Mouse (Mus musculus): ENCODE measurements around the gene Nanos2. TPM values are rescaled to one million over a fixed set of nuclear protein-coding genes. Genes with fewer than 3 reads are reported as not detected.

Nanos2 gene
- polyA plus RNA-seq, 1 experiment from 2014 or later = not detected

DNA sequence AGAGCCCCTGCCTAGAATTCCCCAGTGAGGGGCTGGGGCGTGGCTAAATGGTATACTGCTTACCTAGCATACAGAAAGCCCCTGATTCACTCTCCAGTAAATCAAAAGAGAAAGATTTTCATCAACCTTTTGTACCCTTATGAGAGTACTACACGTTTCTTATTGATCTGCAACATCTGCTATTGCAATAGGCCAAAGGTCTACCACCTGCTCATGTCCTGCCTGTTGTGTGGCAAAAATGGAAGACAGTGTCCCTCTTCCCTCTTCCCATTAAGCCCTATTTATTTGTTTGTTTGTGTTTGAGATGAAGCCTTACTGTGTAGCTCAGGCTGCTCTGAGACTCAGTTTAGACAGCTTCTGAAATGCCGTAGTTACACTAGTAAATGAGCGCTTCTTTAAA, 28.8 kb downstream of the Nanos2 start:
- H3K9me3 ChIP-seq (ENCODE audit: control insufficient read depth, low read length) = no peaks in the 10 kb centered on the region
- no peak overlapping the region for H3K9ac ChIP-seq (ENCODE audit: low read depth, low read length)
- no peaks in the 10 kb centered on the region for H3K36me3 ChIP-seq (ENCODE audit: control insufficient read depth, insufficient read depth, low read length)
- DNase-seq (ENCODE audit: low spot score) = no peak
- H3K27me3 ChIP-seq (replicated peaks; ENCODE audit: control insufficient read depth, insufficient read depth, low read length) = peaks cover 10% of the 10 kb centered on the region
- no peak overlapping the region for H3K4me2 ChIP-seq (ENCODE audit: low read depth, low read length)
- no peak for ATAC-seq (ENCODE audit: low read depth)
- no peak overlapping the region for H3K4me3 ChIP-seq (ENCODE audit: low read depth, low read length)
- 84% methylated on average over 4 of the region's 4 CpGs for WGBS
- no peak overlapping the region for H3K27ac ChIP-seq (replicated peaks; ENCODE audit: low read depth, low read length)
- peaks cover 11% of the 10 kb centered on the region for H3K4me1 ChIP-seq (ENCODE audit: control insufficient read depth, insufficient read depth, low read length)

DNA sequence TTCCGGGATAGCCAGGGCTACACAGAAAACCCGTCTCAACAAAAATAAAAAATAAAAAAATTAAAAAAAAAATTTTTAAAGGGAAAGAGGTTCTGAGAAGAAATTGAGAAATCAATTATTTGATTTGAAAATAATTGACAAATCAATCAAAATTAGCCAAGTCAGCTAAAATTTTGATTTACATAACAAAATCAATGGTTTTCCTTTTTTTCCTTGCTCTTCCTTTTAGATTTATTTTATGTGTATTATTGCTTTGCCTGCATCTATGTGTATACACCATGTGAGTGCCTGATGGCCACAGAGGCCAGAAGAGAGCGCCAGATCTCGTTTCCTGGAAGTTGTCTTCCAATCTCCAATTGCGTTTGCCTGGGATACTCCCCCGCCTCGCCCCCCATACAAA, 30.7 kb downstream of the Nanos2 start:
- ATAC-seq (ENCODE audit: low read depth) (no peak), DNase-seq (ENCODE audit: low spot score) (no peak)
- Histone ChIP-seq H3K9me3 (ENCODE audit: control insufficient read depth, low read length) (no peaks in the 10 kb centered on the region), H3K4me2 (ENCODE audit: low read depth, low read length) (no peak overlapping the region), H3K4me3 (ENCODE audit: low read depth, low read length) (no peak overlapping the region), H3K4me1 (ENCODE audit: control insufficient read depth, insufficient read depth, low read length) (no peaks in the 10 kb centered on the region), H3K27ac (replicated peaks; ENCODE audit: low read depth, low read length) (no peak overlapping the region), H3K9ac (ENCODE audit: low read depth, low read length) (no peak overlapping the region), H3K36me3 (ENCODE audit: control insufficient read depth, insufficient read depth, low read length) (no peaks in the 10 kb centered on the region), H3K27me3 (replicated peaks; ENCODE audit: control insufficient read depth, insufficient read depth, low read length) (peaks cover 28% of the 10 kb centered on the region)
- 88% methylated on average over 7 of the region's 7 CpGs for WGBS

DNA sequence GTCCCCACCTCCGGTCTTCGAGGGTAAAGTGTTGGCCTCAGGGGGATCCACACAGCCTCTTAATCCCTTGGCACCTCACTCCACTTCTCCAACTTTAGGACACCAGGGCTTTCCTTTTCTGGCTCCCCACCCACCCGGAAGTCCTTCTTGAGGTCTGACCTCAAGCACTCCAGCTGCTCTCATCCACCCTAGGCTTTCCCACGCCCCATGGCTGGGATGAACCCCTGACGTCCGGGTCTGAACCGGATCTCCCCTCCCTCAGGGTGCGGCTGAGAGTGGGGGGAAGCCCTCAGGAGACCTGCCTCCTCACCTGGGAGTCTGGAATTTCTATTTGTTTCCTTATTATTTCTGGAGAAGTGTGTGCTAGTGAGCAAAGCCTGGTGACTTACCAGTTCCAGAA, 33.8 kb downstream of the Nanos2 start:
- H3K4me1 ChIP-seq (ENCODE audit: control insufficient read depth, insufficient read depth, low read length) = peaks cover 11% of the 10 kb centered on the region; the same call in 1 of the 2 replicates
- 13% methylated on average over 8 of the region's 8 CpGs for whole genome bisulfite sequencing
- no peak for DNase-seq (ENCODE audit: low spot score)
- no peak overlapping the region for H3K9ac ChIP-seq (ENCODE audit: low read depth, low read length)
- ATAC-seq (ENCODE audit: low read depth) = no peak
- H3K27me3 ChIP-seq (replicated peaks; ENCODE audit: control insufficient read depth, insufficient read depth, low read length) = peaks cover 38% of the 10 kb centered on the region
- H3K36me3 ChIP-seq (ENCODE audit: control insufficient read depth, insufficient read depth, low read length) = no peaks in the 10 kb centered on the region
- H3K27ac ChIP-seq (replicated peaks; ENCODE audit: low read depth, low read length) = no peak overlapping the region
- H3K4me3 ChIP-seq (ENCODE audit: low read depth, low read length) = no peak overlapping the region
- no peaks in the 10 kb centered on the region for H3K9me3 ChIP-seq (ENCODE audit: control insufficient read depth, low read length)
- H3K4me2 ChIP-seq (ENCODE audit: low read depth, low read length) = no peak overlapping the region

DNA sequence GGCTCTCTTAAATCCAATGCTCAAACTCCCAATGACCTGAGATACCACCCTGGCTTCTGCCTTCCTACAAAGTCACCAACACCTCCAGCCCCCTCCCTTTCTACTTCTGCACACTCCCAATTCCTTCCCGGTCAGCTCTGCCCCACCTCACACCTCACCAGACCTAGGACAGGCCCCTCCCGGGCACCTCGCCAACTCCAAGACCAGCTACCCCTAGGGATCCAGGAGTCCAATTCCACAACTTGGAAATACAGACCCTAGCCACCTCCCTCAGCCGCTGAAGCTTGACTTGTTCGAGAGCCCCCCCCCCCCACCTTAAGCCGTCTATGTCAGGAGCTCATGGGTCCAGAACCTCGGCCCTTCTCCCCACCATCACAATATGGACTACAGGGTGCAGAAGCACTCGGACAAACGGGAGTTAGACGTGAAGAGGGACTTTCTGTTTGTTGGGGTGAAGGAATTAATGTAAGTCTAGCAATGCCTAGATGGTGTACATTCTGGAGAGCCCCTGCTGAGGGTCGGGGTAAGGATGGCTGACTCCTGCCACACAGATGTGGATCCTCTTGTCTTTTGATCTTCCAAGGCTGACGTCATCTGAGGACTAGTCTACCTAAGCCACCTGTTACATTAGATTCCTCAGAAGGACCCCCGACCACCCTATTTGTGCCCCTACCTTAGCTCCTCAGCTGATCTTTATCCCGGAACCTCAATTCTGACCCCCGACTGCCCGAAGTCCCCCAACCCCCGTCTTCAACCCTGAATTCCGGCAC, 35.2 kb downstream of the Nanos2 start:
- Histone ChIP-seq H3K27me3 (replicated peaks; ENCODE audit: control insufficient read depth, insufficient read depth, low read length) (peaks cover 38% of the 10 kb centered on the region), H3K9ac (ENCODE audit: low read depth, low read length) (0 out of 2 replicates have a peak overlapping the region, but pooled peaks have one; percentile 49), H3K9me3 (ENCODE audit: control insufficient read depth, low read length) (no peaks in the 10 kb centered on the region), H3K27ac (replicated peaks; ENCODE audit: low read depth, low read length) (no peak overlapping the region), H3K36me3 (ENCODE audit: control insufficient read depth, insufficient read depth, low read length) (no peaks in the 10 kb centered on the region), H3K4me2 (ENCODE audit: low read depth, low read length) (no peak overlapping the region), H3K4me1 (ENCODE audit: control insufficient read depth, insufficient read depth, low read length) (peaks cover 11% of the 10 kb centered on the region; the same call in 1 of the 2 replicates), H3K4me3 (ENCODE audit: low read depth, low read length) (peak overlapping the region; percentile 90; the same call in 1 of the 2 replicates)
- 54% methylated on average over 18 of the region's 18 CpGs for whole genome bisulfite sequencing
- ATAC-seq (ENCODE audit: low read depth) (no peak), DNase-seq (ENCODE audit: low spot score) (no peak)

DNA sequence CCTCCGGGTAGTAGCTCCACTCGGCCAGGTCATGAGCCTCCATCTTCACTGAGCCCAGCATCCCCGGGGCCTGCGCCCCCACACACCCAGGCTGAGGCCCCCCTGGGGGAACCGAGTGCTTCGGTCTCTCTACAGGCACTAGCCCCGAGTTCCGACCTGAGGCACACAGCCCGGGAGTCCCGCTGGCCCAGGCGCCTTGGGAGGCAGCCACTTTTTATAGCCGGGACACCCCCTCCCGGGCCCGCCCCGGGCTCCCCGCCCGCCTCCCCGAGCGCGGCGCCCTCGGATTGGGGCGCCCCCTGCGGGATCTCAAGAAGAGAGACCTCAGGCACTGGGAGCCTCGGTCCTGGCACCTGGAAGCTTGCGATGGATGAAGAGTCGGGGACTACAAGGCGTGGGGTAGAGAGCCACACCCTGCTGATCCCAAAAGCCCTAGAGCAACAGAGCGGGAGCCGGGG, 36.2 kb downstream of the Nanos2 start, which contains the start of gene Foxa3:
Foxa3 (minus strand) TSS at position 182 of the 458 bp plus-strand sequence.
- peak within 1 kb of the TSS; percentile 90 for H3K4me3 ChIP-seq (ENCODE audit: low read depth, low read length)
- peak within 1 kb of the TSS; percentile 95 for H3K9ac ChIP-seq (ENCODE audit: low read depth, low read length)
- no peaks in the 10 kb centered on the region for H3K36me3 ChIP-seq (ENCODE audit: control insufficient read depth, insufficient read depth, low read length)
- WGBS = 8% methylated on average over 18 of the region's 30 CpGs
- peaks cover 38% of the 10 kb centered on the region for H3K27me3 ChIP-seq (replicated peaks; ENCODE audit: control insufficient read depth, insufficient read depth, low read length)
- no peak for DNase-seq (ENCODE audit: low spot score)
- no peaks in the 10 kb centered on the region for H3K9me3 ChIP-seq (ENCODE audit: control insufficient read depth, low read length)
- peak within 1 kb of the TSS; percentile 75 for H3K4me2 ChIP-seq (ENCODE audit: low read depth, low read length)
- H3K27ac ChIP-seq (replicated peaks; ENCODE audit: low read depth, low read length) = no peak within 1 kb of the TSS
- ATAC-seq (ENCODE audit: low read depth) = no peak
- H3K4me1 ChIP-seq (ENCODE audit: control insufficient read depth, insufficient read depth, low read length) = peaks cover 11% of the 10 kb centered on the region; the same call in 1 of the 2 replicates

DNA sequence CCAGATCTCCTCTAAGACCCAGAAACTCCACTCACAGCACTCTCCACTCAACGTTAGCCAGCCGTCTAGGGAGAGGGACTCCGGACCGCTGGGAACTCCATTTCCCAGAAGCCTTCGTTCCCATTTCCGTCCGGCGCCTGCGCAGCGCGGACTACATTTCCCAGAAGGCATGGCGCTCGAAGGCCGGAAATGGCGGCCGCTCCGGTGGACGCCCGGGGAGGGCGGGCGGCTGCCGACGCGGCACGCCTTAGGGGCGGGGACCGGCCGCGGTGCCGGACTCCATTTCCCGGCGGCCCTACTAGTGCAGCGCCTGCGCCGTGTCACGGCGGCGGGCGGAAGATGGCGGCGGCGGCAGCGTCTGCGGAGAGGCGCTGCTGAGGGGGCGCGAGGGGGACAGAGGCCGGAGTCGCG, 36.9 kb downstream of the Nanos2 start, which contains the start of gene Sympk:
Sympk (plus strand) TSS at position 282 of the 411 bp plus-strand sequence.
- Histone ChIP-seq H3K4me1 (ENCODE audit: control insufficient read depth, insufficient read depth, low read length) (peaks cover 11% of the 10 kb centered on the region; the same call in 1 of the 2 replicates), H3K27ac (replicated peaks; ENCODE audit: low read depth, low read length) (no peak within 1 kb of the TSS), H3K9ac (ENCODE audit: low read depth, low read length) (peak within 1 kb of the TSS; percentile 95), H3K9me3 (ENCODE audit: control insufficient read depth, low read length) (no peaks in the 10 kb centered on the region), H3K27me3 (replicated peaks; ENCODE audit: control insufficient read depth, insufficient read depth, low read length) (peaks cover 38% of the 10 kb centered on the region), H3K36me3 (ENCODE audit: control insufficient read depth, insufficient read depth, low read length) (peaks cover 5% of the 10 kb centered on the region), H3K4me2 (ENCODE audit: low read depth, low read length) (peak within 1 kb of the TSS; percentile 75), H3K4me3 (ENCODE audit: low read depth, low read length) (peak within 1 kb of the TSS; percentile 90)
- ATAC-seq (ENCODE audit: low read depth) = peak; percentile 97
- DNase-seq (ENCODE audit: low spot score) = peak; percentile 98
- 0% methylated on average over 17 of the region's 50 CpGs for WGBS

DNA sequence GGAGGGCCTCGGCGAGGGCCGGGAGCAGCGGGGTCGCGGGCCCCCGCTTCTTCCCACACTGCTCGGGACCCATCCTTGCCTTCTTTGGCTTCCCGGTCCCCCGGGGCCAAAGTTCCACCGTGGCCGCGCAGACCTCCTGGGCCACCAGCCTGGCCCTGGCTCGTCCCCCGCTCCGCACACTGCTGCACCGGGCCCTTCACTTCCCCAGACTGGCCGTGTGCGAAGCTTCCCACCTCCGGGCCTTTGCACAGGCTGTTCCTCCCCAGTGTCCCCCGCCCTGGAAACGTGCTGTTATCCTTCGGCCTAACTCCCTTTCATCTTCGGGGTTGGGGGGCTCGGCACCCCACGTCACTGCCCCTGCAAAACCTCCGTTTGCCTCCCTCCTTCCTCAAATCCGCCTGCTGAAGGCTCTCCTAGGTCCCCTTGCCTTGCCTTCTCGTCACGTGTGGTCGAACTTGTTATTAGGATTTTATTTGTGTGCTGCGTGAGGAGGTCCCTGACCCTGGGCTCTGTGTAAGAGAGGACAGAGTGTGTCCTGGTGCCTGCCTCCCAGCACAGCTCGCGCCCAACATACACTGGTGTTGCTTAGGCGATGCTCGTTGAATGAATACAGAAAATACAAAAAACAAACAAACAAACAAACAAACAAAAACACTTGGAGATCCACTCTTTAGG, 37.5 kb downstream of the Nanos2 start:
- Histone ChIP-seq H3K4me2 (ENCODE audit: low read depth, low read length) (peak overlapping the region; percentile 75), H3K27ac (replicated peaks; ENCODE audit: low read depth, low read length) (no peak overlapping the region), H3K9me3 (ENCODE audit: control insufficient read depth, low read length) (no peaks in the 10 kb centered on the region), H3K4me1 (ENCODE audit: control insufficient read depth, insufficient read depth, low read length) (peaks cover 11% of the 10 kb centered on the region; the same call in 1 of the 2 replicates), H3K9ac (ENCODE audit: low read depth, low read length) (peak overlapping the region; percentile 95), H3K27me3 (replicated peaks; ENCODE audit: control insufficient read depth, insufficient read depth, low read length) (peaks cover 38% of the 10 kb centered on the region), H3K4me3 (ENCODE audit: low read depth, low read length) (peak overlapping the region; percentile 90), H3K36me3 (ENCODE audit: control insufficient read depth, insufficient read depth, low read length) (peaks cover 11% of the 10 kb centered on the region)
- 4% methylated on average over 19 of the region's 36 CpGs for WGBS
- no peak for DNase-seq (ENCODE audit: low spot score)
- ATAC-seq (ENCODE audit: low read depth) = peak; percentile 22

DNA sequence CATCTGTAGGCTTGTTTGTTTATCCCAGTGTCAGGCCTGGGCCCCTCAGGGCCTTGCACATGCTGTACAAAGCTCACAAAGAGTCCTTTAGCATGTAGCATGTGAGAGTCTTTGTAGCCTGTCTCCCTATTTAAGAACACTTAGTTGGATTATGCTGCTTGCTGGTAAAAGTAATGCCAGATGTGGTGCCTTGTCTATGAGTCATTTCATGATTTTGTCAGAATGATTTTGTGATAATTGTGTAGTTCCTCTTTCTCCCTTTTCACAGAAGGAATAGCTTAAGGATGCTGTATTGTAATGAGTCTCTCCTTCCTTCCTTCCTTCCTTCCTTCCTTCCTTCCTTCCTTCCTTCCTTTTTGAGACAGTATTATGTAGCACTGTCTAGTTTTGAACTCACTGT, 40.9 kb downstream of the Nanos2 start:
- H3K4me2 ChIP-seq (ENCODE audit: low read depth, low read length) = no peak overlapping the region
- peaks cover 8% of the 10 kb centered on the region for H3K27me3 ChIP-seq (replicated peaks; ENCODE audit: control insufficient read depth, insufficient read depth, low read length)
- no peaks in the 10 kb centered on the region for H3K9me3 ChIP-seq (ENCODE audit: control insufficient read depth, low read length)
- H3K27ac ChIP-seq (replicated peaks; ENCODE audit: low read depth, low read length) = no peak overlapping the region
- H3K4me1 ChIP-seq (ENCODE audit: control insufficient read depth, insufficient read depth, low read length) = peaks cover 11% of the 10 kb centered on the region; the same call in 1 of the 2 replicates
- ATAC-seq (ENCODE audit: low read depth) = no peak
- peaks cover 43% of the 10 kb centered on the region for H3K36me3 ChIP-seq (ENCODE audit: control insufficient read depth, insufficient read depth, low read length)
- no peak overlapping the region for H3K4me3 ChIP-seq (ENCODE audit: low read depth, low read length)
- H3K9ac ChIP-seq (ENCODE audit: low read depth, low read length) = no peak overlapping the region
- DNase-seq (ENCODE audit: low spot score) = no peak

All from embryonic facial prominence, embryonic 14.5 days (tissue).